Mouse (Mus musculus) lung, adult 2 months (tissue): ENCODE results near the gene Nudt22. TPM values are rescaled to one million over a fixed set of nuclear protein-coding genes. Genes with fewer than 3 reads are reported as not detected.

ENCODE experiments used
- DNase-seq: peaks from one replicate; pipeline ENCODE4 v3.0.0; 2022
- H3K4me1 ChIP-seq: fragments of 200-500 bp; 2 replicates; pipeline ENCODE4 v1.6.1; 2011; ENCODE audit warnings: low read length; ENCODE audit not compliant: control insufficient read depth, insufficient read depth
- H3K4me3 ChIP-seq: fragments of 200-500 bp; replicated peaks from 2 replicates; pipeline ENCODE3; 2011; ENCODE audit warnings: low read depth, mild to moderate bottlenecking, control low read depth, low read length; ENCODE audit errors: extremely low read depth
- CTCF ChIP-seq: fragments of 200-500 bp; IDR thresholded peaks from 2 replicates; pipeline ENCODE4 v1.5.1; 2011; ENCODE audit warnings: mild to moderate bottlenecking, low read length, control low read depth; ENCODE audit not compliant: insufficient read depth
- POLR2A ChIP-seq: fragments of 200-500 bp; IDR thresholded peaks from 2 replicates; pipeline ENCODE4 v1.6.1; 2011; ENCODE audit warnings: low read depth, mild to moderate bottlenecking, control low read depth, low read length, borderline replicate concordance; ENCODE audit errors: extremely low read depth
- WGBS: fragments of 180-500 bp; shearing (Covaris S2); methylation state at CpG from one replicate; pipeline ENCODE4 v1.1.7; 2018; 5-methylcytosine and 5-hydroxymethylcytosine counted together
- polyA plus RNA-seq: library from polyadenylated mRNA; depleted of rRNA; stranded (reverse); fragments of >200 nt; gene quantifications from 2 replicates; pipeline ENCODE4 v1.2.3, GENCODE M21; 2012

Nudt22 gene
- polyA plus RNA-seq, 1 experiment: 29.9 TPM

DNA sequence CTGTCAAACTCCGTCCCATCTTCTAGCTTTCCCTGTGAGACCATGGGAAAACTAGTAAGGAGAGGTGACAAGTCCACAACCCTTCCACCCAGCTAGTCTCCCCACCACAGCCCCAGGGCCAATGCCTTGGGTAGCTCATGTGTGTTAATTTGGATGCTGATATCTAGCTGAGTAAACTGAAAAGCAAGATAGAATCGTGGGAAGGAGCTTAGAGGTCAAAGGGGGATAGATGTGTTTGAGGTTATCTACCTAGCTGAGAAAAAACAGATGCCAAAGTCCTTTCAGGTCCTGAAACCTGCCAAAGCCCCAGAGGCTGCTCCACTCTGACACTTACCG is 17.3 kb downstream of the Nudt22 start:
- TF ChIP-seq CTCF: no peak
- no peak for TF ChIP-seq POLR2A
- DNase-seq: no peak
- H3K4me1 ChIP-seq: peaks cover 15% of the 10 kb centered on the region
- 54% methylated on average over 3 of the region's 3 CpGs for WGBS
- H3K4me3 ChIP-seq: no peak overlapping the region

DNA sequence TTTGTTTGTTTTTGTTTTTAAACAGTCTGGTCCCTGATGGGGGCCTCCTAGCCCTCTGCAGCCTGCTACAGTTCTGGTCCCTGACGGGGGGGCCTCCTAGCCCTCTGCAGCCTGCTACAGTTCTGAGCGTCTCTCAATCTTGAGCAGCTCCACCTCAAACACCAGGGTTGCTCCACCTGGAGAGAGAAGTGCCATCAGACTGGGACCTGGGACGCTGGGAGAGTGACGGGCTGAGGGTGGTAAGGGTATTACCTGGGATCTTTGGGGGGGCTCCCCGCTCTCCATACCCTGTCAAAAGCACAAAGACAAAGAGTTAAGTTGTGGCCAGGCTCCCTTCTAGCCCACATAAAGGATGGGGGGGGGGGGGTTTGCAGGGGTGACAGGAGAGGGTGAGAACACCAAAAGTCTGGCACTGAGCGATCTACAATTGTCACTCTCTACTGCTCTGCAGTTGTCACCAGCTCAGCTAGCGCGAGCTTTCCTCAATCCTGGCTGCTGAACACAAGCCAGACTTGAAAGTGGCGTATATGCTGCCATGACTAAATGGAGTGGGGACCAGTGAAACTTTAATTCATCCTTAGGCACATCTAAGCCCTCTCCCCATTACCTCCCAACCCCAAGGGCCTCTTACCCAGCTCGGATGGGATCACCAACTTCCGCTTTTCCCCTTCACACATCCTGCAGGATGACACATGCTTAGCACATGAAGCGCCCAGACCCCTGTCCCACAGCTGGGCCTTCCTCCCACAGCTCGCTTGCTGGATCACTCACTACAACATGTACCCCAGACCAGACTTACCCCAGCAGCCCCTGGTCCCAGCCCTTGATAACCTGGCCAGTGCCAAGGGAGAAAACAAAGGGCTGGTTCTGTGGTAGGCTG is 17.9 kb downstream of the Nudt22 start:
- DNase-seq: no peak
- TF ChIP-seq CTCF (no peak), POLR2A (no peak)
- peaks cover 15% of the 10 kb centered on the region for H3K4me1 ChIP-seq
- 83% methylated on average over 13 of the region's 13 CpGs for WGBS
- H3K4me3 ChIP-seq: no peak overlapping the region

DNA sequence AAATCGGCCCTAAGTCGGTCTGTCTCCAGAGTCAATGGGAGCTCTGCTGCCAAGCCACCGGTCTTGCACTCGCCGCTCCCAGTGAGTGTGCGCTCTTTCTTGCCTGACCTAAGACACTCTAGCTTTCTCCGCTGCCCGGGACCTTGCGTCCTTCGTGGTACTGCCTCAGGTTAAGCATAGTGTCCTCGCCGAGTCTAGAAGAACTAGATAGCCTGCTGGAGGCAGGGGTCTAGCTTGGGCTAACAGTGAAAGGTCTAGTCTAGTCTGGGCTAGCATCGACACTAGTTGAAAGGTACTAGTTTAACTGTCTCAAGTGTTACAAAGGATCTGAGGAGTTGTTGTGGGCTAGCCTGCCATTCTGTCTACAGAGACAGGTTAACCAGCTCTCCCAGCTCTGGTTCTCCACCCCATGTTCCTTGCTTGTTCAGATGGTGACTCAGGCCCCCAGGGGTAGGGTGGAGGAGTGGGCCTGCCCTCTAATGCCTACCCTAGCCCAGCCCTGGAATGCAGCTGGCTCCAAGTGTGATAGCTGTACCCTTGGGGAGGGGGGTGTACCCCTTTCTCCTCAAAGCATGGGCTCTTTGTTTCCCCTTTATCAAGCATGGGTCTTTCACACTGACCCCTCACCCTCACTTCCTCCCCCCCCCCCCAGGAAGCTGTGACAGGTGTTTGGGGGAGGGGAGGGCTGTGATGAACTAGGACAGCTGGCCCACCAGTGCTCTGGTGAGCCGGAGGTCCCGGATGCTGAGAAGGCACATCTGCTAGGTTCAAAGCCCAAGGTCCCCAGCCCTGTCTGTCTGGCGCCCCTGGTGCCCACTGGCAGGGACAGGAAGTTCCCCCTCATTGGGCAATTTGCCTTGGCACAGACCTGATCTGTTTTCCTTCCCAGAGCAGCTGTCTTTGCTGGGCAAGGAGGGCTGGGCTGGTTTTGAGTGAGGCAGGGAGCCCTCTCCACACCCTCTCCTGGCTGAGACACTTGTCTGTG is 20.1 kb downstream of the Nudt22 start, which contains the start of gene Plcb3:
Gene Plcb3, minus strand, starts transcription at position 934 of the 985 bp plus-strand sequence.
- TF ChIP-seq POLR2A: peak; percentile 15; the same call in 1 of the 2 replicates
- 0 out of 2 replicates have a peak, but pooled peaks have one; percentile 14 for TF ChIP-seq CTCF
- peak; percentile 50 for DNase-seq
- under 1% methylated on average over 16 of the region's 16 CpGs for WGBS
- Histone ChIP-seq H3K4me1 (peaks cover 17% of the 10 kb centered on the region), H3K4me3 (peak within 1 kb of the TSS; percentile 61)

DNA sequence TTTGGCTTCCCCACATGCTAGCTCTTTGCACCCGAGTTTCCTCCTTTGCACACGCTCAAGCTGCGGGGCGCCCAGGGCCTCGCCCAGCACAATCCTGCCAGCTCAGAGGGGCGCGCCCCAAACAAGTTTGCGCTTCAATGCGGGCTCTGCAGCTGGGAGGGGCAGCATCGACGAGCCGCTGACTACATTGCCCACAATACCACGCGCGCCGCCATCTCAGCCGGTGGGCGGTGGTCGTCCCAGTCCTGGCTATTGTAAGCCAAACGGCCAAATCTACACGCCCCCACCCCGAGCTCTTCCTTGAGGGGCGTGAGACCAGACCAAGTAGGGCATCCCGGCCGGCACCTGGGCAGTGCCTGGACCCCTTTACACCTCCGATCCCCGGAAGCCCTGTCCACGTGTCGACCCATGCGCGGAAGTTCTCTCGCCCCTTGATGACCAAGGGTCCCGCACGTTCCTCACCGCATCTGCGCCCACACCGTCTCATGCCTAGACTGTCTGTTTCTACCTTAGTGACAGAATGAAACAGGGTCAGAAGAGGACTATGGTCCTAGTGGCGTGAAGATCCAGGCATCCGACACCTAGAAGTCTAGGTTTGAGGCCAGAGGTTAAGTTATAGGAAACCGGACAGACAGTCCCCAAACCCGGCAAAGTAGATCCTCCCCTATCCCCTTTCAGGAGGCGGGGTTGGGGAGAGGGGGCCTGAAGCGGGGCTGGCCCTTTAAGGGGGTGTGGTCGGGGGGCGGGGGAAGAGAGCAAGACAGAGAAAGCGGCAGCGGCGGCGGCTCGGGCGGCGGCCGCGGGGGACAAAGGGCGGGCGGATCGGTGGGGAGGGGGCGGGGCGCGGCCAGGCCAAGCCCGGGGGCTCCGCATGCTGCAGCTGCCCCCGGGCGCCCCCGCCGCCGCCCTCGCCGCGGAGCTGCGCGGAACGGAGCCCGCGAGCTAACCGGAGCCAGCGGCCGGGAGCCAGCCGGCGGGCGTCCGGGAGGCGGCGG is 21.4 kb downstream of the Nudt22 start, which contains the start of gene Ppp1r14b:
Gene Ppp1r14b, plus strand, starts transcription at position 758 of the 995 bp plus-strand sequence.
- Histone ChIP-seq H3K4me3 (peak within 1 kb of the TSS; percentile 99), H3K4me1 (peaks cover 22% of the 10 kb centered on the region)
- peak; percentile 82 for DNase-seq
- 1% methylated on average over 72 of the region's 84 CpGs for WGBS
- no peak for TF ChIP-seq CTCF
- TF ChIP-seq POLR2A: peak; percentile 33; the same call in 1 of the 2 replicates

DNA sequence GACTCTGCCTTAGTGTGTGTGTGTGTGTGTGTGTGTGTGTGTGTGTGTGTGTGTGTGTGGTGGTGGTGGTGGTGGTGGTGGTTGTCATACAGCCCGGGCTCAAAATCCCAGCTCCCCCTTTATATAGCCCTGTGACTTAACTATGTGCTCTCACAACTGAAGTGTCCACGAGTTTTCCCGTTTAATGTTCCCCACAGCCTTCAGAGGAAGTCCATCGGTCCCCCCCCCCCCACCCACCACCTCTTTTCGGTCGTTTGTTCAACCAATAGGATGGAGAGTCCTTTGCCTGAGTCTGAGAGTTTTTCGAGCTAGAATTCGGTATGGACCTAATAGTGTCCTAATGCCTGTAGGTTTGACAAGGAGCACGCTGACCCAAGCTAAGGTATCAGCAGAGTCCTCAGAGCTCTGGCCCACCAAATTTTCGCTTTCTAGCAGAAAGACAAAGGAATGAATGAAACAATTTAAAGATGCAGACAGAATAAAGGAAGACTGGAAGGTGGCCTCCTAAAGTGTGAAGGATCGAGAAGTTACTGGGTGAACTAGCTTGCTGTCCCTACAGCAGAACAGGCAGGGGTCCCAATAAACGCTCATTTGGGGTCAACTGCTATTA is 22.2 kb downstream of the Nudt22 start:
- TF ChIP-seq POLR2A (no peak), CTCF (no peak)
- DNase-seq: no peak
- WGBS: 29% methylated on average over 12 of the region's 12 CpGs
- Histone ChIP-seq H3K4me3 (no peak overlapping the region), H3K4me1 (peaks cover 19% of the 10 kb centered on the region)

GRCm38 (mm10) chr19:6972247-6972917 is 23.5 kb downstream of the Nudt22 start:
- DNase-seq: no peak
- WGBS: 82% methylated on average over 13 of the region's 13 CpGs
- TF ChIP-seq CTCF (no peak), POLR2A (no peak)
- H3K4me3 ChIP-seq: no peak overlapping the region
- peaks cover 25% of the 10 kb centered on the region for H3K4me1 ChIP-seq

DNA sequence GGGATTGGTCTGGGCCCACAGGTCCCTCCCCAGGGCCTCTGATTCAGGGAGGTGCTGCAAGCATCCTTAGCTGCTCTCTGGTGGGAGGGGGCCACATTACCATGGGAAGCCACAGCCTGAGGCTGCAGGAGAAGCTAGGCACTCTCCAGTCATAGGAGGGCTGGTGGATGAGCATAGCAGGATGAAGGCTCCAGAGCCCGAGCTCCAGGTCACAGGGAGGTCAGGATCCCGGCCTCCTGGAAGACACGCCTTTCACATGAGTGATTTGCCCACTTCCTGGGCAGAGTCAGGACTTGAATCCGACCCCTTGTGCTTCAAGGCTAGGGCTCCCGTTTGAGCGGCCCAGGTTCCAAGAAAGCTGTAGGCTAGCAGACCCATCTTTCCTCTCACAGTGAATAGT is 24.3 kb downstream of the Nudt22 start:
- DNase-seq: no peak
- TF ChIP-seq POLR2A: no peak
- TF ChIP-seq CTCF: no peak
- Histone ChIP-seq H3K4me3 (no peak overlapping the region), H3K4me1 (peaks cover 24% of the 10 kb centered on the region)
- WGBS: 41% methylated on average over 6 of the region's 6 CpGs
